Mouse (Mus musculus): ENCODE results near the gene Theg.

DNA sequence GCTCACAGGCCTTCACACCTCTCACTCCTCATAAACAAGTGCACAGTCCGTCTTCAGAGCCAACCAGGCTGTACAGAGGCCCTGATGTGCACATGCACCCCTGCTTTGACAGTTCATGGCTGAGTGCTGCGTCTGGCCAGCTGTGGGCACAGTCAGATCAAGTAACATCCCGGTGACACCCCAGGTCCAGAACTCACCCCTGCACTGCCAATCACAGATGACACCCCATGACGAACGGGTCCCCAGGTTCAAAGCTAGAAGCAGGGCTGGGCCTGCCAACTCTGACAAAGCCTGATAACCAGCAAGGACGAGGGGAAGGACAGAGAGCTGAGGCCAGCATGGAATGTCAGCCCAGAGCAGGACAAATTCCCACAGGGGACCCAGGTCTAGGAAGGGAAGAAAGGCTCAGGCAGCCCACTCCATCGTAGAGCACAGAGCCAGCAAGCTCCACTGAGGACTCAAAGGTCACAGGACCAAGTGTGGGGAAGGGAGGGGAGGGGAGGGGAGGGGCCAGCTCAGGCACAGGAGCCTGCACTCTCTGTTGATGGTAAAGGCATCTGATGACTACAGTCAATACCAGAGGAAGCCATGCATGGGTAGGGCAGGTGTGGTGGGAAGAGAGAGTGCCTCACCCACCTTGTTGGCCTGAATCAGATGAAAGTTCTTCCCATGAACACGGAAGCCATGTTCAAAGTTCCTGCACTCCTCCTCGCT, 43.1 kb downstream of the Theg start:
- TF ChIP-seq TAL1 (IDR thresholded peaks at IDR 0.05; ENCODE audit: low read length) (no peak), GATA1 (IDR thresholded peaks at IDR 0.05; ENCODE audit: low read length) (no peak)

Measured in erythroblast, embryonic 14.5 days (primary cell).